Mouse (Mus musculus) erythroid progenitor cell, adult 5-6 weeks (primary cell): ENCODE data around the gene Tex21. TPM values are rescaled to one million over a fixed set of nuclear protein-coding genes. Genes with fewer than 3 reads are reported as not detected.

ENCODE experiments used
- ATAC-seq: replicated peaks from 2 replicates; pipeline ENCODE4 v1.8.0; 2016; ENCODE audit warnings: moderate number of reproducible peaks, mild to moderate bottlenecking, moderate TSS enrichment, inconsistent platforms; ENCODE audit not compliant: poor library complexity, low FRiP score, severe bottlenecking
- total RNA-seq, 2 experiments: library from RNA; stranded (forward) in 1 of 2; stranded (reverse) in 1 of 2; fragments of 150-400 nt in 1 of 2; fragments of 186-747, 209-891 nt in 1 of 2; gene quantifications; 2 replicates each; pipeline versions ENCODE4 v1.2.3 to v1.2.4; 2015 to 2017; ENCODE audit warnings: low replicate concordance in 2 of 2

Tex21 gene
- total RNA-seq, 2 experiments from 2014 or later, result not detected

DNA sequence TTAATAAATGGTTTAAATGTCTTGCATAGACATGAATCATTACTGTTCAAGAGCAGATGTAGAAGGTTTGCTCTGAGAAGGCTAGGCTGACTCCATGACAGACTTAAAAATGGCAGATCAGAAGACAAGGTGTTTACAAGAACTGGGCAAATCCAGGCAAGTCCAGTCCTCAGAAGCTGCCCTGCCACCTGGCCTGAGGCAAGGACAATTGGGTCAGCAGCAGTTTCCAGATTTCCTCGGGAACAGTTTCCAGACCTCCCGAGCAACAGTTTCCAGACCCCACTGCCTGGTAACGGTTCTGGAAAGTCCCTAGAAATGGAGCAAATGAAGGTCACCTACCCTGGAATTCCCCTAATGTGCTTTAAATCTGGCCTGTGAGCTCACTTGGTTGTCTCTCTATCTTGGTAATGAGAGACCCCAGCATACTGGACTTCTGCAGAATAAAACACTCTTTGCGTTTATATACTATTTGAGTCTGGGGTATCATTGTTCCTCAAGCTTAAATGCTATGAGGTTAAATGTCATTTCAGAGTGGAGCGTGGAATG, 37.0 kb downstream of the Tex21 start:
- no peak for ATAC-seq

DNA sequence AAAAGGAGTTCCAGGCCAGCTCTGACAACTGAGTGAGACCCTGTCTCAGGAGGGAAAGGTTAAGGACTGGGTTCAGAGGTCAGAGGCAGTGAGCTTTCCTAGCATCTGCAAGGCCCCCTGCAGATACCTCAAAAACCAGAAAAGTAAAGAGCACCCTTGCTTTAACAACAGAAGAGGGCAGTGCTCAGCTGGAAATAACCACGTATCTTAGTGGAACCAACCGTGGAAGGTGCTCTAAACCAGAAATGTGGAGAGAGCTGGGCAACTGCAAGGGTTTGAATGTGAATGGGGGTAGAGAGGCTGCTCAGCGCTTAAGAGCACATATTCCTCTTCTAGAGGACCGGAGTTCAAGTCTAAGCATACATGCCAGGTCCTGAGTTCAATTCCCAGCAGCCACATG, 46.2 kb downstream of the Tex21 start:
- ATAC-seq, result no peak

DNA sequence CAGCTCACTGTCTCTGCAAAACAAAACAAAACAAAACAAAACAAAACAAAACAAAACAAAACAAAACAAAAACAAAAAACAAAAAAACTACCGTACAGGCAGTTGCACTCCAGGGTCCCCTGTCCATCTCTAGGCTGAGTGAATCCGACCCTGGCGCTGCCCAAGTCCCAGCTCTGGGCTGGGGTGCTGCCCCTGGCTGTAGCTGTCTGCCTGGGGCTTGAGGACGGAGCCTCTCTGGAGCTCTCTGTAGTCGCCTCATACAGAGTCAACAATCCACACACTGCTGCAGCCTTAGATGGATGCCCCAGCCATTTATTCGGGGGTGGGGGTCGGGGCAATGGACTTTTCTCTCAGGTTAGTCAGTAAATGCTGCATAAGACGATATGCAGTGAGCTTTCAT, 49.5 kb downstream of the Tex21 start:
- ATAC-seq, result no peak

DNA sequence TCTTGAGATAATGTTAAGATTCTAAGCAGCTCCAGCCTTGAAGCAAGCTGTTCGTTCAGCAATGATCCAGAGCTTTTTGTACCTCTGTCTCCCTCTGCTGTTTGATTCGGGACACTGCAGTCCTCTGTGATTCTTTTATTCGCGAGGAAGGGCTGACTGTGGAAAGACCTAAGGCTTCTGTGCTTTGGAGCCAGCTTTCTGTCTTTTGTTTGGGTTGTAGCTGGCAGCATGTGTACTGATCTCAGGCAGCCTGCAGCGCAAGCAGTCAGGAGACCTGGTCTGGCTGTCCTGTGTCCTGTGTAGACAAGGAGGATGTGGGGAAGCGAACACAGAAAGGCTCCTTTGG, 49.9 kb downstream of the Tex21 start:
- ATAC-seq, result peak; percentile 88

DNA sequence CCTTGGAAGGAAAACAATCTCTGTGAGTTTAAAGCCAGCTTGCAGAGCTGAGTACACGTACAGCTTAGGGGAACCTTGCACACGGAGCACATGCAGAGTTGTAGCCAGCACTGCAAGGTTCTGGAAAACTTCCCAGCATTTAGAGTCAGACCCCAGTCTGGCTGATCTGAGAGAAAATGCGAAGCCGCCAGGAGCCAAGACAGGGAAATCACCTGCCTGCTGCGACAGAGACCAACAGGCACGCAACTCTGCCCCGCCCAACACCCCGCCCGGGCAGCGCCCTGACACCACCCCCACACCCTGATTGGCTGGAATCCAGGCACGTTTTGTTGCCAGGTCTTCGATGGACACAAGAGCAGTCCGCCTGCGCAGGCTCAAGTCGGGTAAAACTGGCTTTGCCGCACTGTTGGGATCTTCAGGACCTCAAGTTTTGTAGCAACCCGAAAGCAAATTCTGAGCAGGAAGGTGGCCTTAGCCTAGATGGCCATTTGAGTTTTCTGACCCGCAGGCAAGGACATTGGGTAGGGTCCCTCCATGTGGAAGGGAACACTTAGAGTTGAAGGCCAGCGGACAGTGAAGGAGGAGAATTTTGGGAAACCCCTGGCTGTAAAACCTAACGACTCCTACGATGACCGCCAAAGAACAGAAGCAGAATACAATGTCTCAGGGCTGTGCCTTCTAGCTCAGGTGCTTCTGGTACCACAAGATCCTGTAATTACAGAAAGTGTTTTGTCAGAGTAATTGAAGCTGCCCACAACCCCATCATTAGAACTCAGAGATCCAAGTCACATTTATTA, 50.4 kb downstream of the Tex21 start:
- ATAC-seq, result peak; percentile 89

DNA sequence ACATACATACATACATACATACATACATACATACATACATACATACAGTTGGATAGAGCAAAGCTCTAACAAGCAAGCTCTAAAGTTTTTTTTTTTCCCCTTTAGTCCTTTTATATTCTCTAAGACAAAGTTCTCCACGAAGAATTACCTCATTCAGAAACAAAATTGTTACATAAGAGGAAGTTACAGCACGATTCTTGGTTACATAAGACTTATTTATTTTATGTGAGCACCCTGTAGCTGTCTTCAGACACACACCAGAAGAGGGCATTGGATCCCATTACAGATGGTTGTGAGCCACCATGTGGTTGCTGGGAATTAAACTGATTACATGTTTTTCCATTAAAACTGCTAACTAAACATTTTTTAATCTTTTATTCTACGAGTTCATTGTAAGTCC, 52.0 kb downstream of the Tex21 start:
- no peak for ATAC-seq

DNA sequence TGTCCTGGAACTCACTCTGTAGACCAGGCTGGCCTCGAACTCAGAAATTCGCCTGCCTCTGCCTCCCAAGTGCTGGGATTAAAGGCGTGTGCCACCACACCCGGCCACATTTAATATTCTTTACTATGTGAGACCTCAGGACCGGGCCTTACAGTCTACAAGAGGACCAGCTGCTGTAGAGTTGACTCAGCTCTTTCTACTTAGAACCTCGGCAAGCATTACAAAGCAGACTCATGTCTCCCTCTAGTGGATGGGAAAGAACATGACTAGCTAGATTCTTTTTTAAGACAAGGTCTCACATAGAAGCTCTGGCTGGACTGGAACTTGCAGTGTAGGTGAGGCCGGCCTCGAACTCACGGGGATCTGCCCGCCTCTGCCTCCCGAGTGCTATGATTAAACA, 55.6 kb downstream of the Tex21 start:
- ATAC-seq, result 0 out of 2 replicates have a peak, but pooled peaks have one; percentile 48

DNA sequence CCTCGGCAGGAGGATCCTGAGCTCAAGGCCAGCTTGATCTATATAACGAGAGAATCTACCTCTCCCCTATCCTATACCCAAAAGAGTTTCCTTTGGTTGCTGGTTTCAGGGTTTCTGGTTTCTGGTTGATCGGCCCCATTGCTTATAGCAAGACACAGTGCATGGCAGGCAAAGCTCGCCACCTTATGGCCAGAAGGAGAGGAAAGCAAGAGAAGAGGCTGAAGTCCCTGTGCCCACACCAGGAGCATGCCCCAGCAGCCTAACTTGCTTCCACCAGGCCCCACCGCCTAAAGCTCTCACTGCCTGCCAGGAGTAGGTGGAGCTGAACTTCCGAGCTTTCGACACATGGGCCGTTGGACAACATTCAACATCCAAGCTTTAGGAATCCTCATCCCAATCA, 58.7 kb downstream of the Tex21 start:
- ATAC-seq, result no peak

DNA sequence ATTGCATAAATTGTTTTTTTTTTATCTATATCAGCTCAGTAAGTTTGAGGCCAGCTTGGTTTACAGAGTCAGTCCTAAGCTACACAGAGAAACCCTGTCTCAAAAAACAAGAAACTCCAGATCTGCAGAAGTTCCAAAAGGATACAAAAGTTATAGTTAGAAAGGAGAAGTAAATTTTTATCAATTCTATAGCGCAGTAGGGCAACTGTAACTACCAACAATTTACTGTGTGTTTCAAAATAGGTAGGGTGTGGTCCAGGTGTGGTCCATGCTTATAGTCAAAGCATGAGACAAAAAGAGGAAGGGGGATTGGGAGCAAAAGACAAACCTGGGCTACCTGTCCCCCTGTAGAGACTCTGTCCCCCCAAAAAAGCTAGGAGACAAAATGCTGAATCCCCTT, 60.1 kb downstream of the Tex21 start:
- no peak for ATAC-seq

DNA sequence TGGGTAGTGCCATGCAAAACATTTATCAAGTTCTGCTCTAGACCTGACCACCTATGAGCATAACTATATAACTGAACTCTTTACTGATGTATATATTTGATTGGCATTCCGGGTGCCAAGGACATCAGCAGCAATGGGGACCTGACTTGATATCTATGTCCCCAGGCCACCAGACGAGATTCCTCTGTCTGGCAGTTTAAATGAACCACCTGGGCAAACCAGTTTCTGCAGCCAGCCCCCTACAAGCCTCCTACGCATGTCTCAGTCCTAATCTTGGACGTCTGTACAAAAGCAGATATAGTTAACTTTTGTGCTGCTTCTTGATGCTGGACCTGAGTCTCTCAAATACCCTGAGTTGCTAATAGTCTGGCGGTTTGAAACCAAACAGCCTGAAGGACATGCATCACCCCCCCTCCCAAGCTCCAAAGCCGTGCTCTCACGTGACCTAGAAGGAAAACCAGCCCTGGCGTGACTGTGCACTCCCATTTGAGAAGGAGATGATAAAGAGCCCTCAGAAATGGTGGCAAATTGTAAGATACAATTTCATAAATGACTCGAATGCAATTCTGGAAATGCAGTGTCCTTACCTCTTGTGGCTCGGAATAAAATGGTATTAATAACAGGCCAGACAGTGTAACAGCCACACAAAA, 61.3 kb downstream of the Tex21 start:
- ATAC-seq, result no peak

DNA sequence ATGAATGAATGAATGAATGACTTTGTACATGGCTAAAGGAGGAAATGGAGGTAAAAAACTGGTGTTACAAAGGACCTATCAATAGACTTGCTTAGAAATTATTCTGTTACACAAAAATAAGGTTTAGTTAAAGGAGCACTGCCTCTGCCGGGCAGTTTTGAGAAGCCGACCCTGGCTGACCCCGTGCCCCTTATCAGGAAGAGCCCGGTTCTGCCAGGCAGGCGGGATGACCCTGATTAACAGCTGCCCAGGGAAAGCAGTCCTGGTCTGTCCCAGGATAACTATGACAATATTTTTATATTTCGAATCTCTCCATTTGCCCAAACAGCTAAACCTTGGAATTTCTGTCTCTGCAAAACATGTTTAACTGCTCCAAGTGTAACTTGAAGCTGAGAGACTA, 62.3 kb downstream of the Tex21 start:
- no peak for ATAC-seq

DNA sequence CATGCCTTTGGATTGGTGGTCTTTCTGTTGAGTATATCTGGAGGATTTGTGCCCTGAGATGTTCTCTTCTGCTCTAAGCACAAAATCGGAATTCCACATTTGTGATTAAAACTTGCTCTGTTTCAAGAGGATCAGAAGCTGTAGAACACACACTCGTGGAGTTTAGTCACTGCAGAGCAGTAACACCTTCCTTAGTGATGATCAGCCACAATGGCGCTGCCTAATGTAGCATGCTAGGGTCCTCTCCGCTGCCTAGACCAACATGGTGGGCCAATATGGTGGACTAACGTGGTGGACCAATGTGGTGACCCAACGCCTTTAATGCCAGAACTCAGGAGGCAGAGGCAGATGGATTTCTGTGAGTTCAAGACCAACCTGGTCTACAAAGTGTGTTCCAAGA, 63.7 kb downstream of the Tex21 start:
- no peak for ATAC-seq

DNA sequence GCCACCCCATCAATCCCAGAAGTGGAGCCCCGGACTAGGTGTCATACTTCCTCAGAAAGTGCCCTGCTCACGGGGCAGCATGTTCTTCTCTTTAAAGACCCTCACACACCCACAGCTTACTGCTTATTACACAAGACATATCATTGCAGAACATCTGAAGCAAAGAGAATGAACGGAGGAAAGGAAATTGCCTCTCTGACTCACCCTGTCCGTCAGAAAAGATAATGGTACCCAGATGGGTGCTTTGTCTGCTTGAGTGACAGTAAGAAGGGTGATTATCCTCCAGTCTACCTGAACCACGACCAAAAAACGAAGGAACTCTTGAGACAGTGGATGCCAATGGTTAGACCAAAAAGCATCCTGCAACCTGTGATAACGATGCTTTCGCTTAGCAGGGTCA, 65.1 kb downstream of the Tex21 start:
- ATAC-seq, result no peak

DNA sequence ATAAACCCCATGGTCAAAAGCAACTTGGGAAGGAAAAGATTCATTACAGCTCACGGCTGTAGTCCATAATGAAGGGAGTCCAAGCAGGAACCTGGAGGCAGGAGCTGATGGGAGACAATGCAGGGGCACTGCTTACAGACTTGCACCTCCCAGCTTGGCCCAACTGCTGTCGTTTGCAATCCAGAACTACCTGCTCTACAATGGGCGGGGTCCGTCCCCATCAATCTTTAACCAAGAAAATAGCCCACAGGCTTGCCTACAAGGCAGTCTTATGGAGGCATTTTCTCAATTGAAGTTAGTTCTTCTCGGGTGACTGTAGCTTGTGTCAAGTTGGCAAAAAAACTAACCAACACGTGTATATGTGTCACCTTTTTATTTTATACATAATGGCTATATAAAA, 66.1 kb downstream of the Tex21 start:
- ATAC-seq, result no peak

DNA sequence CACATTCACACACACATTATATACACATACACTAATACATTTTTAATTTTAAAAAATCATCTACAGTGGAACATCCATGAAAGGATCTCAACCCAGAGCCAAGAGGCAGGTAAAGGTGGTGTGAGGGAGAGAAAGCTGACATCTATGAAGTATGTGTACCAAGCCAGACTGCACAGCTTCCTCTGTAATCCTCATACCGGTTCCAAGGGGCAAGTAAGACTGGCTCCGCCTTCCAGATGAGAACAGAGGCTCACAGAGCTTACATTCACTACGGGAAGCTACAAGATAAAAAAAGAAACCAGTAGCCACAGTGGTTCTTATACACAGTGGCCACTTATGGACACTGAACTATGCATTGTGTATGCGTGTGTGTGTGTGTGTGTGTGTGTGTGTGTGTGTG, 67.0 kb downstream of the Tex21 start:
- no peak for ATAC-seq

DNA sequence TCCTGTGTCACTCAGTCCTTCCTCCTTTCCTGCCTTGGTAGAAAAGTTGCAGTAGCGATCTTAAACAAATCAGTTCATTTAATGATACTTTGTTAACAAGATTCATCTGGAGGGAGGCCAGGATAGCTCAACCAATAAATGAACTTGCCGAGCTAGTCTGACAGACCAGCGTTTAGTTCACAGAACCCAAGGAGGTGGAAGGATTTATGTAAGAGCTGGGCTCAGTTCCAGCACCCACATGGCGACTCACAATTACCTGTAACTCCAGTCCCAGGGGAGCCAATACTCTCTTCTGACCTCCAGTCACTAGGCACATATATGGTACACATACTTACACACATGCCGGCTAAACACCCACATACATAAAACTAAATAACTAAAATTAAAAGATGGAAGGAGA, 67.5 kb downstream of the Tex21 start:
- ATAC-seq, result no peak

DNA sequence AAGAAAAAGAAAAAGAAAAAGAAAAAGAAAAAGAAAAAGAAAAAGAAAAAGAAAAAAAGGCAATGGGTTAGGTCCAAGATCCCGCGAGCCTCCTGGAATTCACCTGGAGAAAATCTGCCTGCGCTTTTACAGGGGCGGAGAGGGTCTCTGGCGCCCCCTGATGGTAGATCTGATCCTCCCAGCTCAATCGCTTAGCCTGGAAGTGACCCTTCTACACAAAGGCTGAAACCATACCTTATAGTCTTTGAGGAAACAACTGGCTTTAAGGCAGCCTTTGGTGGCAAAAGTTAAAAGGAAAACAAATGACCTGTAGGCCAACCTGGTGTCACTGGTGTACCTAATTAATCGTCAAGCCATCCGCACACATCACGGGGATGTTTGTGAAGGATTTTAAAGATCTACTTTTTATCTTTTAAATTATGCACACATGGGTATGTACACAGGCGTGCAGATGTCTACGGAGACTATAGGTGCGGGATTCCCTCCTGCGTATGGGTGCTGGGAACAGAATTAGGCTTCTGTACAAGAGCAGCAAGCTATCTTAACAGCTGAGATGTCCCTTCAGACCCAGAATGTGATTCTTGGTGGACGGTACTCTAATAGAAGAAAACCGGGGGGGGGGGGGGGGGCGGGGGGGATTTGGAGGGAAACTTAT, 68.6 kb downstream of the Tex21 start:
- ATAC-seq, result no peak

DNA sequence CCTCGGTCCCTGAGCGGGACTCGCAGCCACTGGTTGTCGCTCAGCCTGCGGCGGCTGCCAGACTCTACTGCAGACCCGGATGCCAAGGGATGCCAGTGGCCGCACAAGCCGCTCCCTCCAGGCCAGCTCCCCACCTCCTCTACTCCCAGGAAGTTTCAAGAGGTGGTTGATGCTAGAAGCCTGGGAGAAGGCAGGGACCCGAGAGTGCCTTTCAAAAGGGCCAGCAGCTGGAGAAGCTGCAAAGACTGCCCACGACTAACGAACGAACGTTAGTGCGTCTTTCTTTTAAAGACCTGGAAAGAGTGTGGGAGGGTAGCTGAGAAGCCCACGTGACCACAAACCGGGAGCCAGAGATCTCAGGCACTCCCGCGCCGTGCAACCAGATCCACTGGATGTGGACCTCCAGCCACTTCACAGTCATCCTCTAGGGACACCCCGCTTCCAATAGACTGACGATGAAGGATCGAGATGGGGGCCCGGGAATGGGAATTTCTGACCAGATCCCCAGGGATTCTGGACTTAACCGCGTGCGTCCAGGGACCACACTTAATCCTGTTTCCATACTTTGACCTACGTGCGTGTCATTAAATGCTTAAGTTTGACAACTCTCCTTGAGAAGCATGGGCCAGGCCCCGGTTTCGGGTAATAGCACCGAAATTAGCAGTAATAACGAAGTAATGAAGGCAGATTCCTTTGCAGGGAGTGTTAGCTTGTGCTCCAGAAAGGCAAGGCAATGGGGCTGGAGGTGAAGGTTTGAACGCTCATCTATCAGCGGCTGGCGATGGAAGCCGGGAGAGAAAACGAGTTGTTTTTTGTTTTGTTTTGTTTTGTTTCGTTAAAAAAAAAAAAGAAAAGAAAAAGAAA, 69.3 kb downstream of the Tex21 start, which contains the start of gene Esr2:
Gene Esr2 (minus strand): TSS at position 260 of the 864 bp plus-strand sequence.
- no peak for ATAC-seq

DNA sequence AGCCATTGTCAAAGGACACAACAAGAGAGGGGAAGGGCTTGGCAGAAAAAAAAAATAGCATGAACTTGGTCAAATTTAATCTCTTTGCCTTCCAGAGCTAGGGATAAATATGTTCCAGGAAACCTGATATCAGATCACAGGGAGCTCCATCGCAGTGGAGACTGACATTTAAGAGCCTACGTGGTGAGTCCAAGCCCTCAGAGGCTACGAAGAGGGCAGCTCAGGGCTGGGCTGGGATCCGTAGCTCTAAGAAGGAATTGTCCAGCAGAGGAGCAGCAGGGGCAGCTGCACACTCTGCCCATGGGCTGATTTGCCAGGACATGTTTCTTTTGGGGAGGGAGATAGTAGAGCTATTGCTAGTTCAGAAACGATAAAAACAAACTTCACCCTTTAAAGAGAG, 80.9 kb downstream of the Tex21 start:
- no peak for ATAC-seq

DNA sequence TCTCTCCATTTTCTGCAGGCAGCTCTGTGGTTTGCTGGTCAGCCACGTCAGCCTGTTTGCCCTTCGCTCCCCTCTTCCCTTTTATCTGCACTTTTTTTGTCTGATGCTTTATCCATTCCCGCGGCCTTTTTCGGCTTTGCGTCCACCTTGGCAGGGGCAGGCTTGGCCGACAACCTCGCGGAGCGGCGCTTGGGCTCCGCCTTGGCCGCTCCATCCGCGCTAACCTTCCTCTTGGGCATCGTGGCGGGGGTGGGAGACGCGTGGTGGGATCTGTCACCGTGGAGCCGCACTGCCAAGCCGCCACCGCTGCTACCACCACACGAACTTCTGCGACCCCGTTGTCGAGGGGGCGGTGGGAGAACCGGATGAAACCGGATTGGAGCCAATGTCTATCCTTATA, 94.2 kb downstream of the Tex21 start:
- 0 out of 2 replicates have a peak, but pooled peaks have one; percentile 52 for ATAC-seq
